Mouse (Mus musculus): ENCODE measurements at regions not wholly inside any gene's neighbourhood (a gene's known extent, or its start where the extent isn't known, plus 50 kb on each side); places are given as distances from the start of the nearest gene placed in this dataset.

DNA sequence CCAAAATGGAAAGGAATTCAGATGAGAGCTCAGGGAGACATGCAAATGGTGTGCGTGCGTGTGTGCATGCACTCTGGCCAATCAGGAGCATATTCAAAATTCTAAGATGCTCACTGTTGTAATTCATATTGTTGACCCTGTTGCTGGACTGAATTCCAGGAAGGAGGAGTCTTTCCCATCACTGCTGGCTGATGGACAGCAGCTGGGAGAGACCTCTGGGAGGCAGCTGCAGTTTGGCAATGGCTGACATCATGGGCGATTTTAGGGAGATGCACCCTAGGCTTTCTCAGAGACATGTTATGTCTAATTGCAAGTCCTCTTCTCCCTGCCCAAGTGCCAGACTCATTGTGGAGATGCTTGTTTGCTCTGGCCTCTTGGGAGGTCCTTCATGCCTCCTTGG is 220.6 kb upstream of the Myocd start:
- DNase-seq: no peak

DNA sequence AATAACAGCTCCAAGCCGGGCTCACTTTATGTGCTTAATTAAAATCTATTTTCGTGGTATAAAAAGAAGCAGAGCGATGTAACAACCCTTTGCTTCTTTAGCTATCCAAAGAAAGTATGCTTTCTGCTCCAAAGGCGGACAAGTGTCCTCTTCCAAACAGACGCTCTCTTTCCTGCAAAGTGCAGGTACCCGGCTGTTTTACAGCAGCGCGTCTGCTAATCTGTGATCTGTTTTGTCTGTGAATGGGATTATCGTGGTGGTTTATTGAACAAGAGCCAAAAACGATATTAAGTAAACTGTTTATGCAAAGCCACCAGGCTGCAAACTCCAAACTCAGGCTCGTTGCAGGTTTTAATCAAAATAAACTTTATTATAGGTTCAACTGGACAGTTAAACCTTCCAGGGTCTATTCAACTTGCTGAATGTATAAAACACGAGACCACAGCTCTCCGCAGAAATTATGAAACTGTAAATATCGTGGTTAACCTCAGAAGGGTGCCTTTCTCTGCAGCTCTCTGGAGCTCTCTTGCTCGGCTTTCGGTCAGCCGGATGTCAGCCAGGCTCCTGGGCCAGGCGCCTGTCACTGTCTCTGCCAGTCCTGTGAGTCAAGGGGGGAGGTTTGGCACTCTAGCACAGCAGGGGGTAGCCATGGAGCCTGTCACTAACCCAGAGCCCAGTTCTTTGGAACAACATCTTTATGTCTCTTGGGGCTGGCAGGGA is 206.2 kb upstream of the Myocd start:
- no peak for DNase-seq

DNA sequence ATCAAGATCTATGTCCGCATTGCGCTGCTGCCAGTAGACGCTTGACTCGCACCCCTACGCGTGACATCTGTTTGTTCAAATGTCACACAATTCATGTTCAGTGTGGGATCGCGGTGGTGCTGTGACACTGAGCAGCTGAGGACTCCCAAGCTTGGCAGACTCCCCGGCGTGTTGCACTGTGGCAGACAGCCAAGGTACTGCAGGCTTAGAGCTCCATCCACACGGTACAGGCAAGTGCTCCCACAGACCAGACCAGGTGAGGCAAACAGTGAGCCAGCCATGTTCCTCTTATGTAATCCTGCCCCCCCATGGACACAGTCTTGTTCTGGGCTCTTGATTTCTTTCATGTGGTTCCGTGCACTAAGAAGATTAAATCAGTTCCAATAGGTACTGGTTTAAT is 205.5 kb upstream of the Myocd start:
- peak; percentile 29 for DNase-seq

DNA sequence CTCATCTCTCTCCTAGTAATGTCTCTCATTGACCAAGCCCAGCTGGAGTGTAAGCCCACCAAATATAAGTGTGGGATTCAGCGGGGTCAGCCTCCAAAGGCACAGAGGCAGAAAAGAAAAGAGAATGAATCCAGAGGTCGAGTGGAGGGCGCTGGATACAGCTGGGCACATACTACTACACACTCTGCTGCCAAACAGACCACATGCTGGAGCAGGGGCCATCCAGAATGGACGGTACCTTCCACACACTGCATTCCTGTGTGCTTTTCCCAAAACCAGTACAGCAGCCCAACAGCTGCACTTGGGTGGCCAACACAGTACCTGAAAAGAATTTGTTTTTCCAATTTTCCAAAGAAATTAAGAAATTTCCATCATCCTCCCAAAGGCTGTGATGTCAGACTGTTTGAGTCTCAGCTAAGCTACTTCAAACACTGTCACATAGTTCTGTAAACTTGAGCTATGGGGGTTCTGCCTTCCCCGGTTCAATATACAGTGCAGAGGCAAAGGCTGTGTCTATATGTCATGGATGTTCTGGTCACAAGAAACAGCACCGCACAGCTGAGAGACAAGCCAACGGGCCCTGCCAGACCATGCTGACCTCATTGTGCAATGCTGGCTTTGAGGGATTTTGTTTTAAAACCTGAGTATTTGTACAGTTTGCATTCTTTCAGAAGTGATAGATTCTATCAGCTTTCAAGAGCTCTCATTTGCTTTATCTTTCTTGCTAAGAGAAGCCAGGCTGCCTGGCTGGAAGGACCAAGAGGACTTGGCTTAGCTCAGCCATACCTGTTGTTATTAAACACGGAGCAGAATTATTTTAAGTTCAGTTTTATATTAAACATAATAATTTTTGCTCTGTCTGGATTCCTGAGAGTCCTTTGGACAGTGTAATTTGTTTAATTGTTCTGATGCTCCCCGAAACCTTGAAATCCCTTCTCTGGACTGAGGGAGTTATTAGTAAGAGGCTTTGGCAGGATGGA is 200.3 kb upstream of the Myocd start:
- DNase-seq: no peak

DNA sequence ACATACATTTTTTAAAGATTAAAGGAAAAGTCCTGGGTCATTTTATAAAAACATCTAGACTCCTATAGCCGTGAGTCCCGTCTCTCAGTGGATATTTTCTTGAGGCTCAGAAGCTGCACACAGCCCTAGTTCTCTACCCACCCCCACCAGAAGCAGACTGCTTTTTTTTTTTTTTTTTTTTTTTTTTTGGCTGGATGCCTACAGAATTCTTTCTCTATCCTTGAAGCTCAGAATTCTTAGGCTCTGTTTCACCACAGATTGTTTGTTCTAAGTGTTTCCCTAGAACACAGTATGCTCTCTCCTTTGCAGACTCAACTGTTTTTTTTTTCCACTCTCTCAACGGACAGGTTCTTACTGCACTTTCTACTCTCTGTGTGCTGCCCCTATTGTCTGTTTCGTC is 191.3 kb upstream of the Myocd start:
- no peak for DNase-seq

DNA sequence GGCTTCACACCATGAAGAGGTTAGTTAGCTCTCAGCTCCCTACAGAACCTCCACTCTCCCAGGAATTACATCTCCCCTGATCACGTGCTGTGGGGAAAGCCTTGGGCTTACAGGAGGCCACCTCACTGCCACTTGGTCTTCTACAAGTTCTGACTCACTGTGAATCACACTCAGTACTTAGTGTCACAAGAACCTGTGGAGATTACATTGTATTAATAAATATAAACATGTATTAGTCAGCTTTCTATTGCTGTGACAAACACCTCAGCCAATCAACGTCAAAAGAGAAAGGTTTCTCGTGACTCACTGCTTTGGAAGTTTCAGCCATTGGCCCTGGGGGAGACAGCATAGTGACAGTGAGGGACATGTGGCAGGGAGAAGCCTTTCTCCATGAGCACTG is 178.6 kb upstream of the Myocd start:
- peak; percentile 24 for DNase-seq

DNA sequence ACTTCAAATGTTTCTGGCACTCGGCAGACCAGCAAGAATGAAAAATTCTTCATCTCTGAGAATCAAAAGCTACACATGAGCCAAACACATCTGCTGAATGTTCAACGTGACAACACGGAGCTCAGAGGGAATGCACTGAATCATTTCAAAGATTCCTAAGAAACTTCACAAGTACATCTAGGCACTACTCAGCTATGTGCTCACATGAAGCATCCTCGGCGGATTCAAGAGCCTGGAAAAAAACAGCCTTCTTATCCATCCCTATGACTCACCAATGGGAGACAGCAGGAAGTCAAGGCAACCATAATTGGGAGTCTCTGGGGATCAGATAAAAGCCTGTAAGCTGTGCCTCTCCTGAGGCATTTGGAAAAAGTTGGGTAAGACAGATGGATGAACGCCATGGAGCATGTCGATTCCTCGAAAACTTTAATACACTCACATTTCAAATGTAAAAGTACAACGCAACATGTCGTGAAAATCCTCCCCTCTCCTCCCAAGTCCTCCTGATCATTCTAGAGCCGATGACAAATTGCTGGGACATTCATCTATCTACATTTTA is 173.8 kb upstream of the Myocd start:
- no peak for DNase-seq

DNA sequence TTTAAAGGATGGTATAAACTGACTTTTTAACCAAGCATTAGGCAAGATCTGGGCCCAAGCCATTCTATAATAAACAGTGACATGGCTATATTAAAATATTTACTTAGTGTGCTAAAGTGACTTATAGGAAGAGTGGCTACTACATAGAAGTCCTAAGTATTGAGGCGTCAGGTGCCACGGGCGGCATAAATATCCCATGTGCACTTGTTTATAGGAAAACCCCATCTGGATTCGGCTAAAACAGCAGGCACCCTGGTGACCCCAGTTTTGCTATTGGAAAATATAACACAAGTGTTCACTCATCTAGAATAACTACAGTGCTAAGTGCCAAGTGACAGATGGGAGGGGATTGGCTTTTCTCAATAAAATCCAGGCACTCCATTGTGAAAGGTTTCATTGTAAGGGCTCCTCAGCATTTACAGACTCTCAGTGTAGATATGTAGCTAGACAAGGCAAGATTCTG is 165.9 kb upstream of the Myocd start:
- DNase-seq: no peak

DNA sequence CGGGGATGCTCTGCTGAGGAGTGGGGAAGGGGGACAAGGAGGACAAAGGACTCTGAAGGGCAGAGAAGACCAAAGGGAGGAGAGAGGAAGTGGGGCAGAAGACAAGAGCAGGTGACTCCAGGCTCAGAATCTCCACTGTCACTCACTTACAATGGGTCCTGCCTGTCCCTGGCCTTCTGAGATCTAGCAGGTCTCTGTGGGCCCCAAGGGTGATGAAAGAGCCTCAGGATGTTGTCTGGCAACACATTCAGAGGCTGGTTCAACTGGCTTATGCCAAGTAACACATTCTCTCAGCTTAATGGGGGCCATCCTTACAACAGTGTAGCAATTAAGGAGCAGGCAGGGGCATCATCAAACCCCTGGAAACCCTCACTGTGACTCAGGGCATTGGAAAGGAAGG is 152.1 kb upstream of the Myocd start:
- DNase-seq: no peak

DNA sequence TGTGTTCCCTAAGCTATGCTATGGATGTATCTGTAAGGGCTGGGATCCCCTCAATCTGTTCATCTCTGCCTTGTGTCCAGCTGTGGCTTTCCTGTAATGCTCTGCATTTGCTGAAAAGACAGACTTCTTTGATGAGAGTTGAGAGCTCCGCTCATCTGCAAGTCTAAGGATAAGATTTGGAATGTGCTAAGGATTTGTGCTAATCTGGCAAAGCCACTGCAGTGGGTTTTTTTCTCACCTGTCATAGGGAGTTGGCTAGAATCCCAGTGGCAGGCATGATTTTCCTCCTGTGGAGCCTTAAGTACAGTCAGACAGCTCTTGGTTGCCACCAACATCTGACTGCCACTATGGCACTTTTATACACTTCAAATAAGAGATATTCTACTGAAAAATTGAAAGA is 138.8 kb upstream of the Myocd start:
- DNase-seq: no peak

DNA sequence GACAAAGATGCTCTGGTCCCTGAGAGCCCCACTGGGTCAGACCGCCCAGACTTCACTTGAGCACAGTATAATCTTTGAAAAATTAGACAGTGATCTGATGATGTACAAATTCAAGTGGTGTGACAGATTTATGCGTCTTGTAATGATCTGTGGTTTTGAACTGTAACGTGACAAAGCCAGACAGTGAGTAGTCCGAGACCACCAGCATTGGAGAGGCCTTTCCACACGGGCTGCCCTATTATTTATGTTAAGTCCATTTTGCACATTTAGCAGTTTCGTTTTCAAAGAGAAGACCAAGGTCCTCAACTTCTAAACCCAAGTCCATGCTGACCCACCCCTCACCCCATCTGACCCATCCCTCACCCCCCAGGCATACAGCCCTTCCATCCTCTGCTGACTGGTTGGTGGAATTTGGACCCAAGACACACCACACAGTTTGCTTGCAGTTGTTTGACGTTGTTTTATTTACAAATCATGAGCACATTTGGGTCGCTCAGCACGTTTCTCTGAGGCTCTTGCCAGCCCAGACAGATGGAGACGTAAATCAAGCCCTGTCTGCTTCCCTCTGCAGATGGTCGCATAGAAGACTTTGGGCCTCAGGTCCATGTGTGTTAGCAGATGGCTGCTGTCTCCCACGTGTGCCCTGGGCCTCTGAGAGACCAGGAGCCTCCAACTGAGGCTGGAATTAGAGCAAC is 132.8 kb upstream of the Myocd start:
- no peak for DNase-seq

DNA sequence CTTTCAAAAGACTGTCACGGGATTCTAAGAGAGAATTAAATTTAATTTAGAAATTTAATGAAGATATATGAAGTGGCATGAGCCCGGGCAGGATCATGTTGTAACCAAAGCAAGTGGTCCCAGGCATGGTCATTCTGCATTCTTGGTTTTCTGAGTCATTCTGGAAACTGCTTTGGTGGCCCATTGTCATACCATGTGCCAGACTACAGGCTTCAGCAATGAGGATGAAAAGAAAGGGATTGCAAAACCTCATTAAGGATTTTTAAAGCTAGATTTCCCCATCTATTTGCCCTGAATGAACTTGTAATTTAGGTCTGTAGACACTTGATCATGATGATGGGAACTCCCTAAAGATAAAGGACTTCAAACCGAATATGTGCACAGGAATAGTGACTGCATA is 119.4 kb upstream of the Myocd start:
- no peak for DNase-seq

DNA sequence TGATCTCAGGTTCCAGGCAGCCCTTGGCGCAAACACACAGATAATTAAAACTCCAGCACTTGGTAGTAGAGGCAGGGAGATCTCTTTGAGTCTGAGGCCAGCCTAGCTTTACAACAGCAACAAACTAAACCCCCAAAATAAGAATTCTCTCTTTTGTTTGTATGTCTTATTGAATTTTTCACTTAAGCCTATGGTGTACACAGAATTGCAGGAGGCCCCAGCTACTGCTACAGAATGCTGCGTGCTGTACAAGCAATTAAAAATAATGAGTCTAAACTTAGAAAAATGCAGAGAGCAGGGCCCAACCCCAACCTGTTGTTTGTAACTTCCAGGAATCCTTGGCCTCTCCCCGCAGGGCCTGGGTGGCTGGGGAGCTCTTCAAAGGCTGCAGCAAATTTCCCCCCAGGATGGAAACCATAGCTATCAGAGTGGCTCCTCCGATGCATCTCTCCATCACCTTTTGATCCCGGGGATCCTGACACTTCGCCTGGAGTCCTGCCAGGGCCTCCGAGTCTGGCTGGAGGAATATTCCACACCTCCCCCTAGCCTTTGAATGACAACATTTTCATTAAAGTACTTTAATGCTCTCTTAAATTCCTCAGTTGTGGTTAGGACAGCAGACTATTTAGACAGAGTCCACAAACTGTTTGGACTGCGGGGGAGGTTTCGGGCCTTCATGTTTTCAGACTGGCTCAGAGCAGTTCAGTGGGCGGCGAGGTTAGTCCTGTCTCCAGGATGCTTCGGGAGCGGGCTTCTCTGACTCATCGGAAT is 116.7 kb upstream of the Myocd start:
- no peak for DNase-seq

DNA sequence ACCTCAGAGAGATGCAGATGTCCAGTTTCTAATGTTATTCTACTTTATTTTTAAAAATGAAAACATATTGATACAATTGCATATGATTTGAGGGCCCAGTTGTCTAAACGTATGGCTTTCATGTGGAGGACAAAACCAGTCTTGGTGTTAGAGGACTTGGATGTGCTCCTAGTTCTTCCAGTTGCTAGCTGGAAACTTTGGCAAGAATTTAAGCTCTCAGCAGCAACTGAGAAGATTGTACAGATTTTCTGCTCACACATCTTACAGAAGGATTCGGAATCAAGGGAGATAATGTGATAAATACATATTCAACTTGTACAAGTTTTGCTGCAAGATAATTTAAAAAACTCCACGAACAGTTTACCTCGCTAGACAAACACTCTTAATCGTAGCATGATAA is 105.6 kb upstream of the Myocd start:
- no peak for DNase-seq

DNA sequence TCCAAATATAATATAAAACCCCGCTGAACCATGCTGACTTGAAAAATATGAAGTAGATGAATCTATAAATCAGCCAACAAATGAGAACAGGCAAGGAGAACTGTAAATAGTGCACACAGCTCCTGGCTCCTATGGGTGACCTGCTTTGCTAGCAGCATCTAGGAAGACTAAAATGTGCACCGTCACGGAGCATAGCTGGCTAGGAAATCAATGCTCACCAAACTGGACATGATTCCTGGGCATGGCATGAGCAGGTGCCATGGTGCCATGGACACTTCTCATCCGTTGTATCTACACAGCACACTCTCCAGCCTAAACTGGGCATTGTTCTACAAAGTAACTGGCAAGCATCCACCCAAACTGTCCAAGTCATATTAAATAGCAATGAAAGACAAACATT is 103.3 kb upstream of the Myocd start:
- DNase-seq: no peak

DNA sequence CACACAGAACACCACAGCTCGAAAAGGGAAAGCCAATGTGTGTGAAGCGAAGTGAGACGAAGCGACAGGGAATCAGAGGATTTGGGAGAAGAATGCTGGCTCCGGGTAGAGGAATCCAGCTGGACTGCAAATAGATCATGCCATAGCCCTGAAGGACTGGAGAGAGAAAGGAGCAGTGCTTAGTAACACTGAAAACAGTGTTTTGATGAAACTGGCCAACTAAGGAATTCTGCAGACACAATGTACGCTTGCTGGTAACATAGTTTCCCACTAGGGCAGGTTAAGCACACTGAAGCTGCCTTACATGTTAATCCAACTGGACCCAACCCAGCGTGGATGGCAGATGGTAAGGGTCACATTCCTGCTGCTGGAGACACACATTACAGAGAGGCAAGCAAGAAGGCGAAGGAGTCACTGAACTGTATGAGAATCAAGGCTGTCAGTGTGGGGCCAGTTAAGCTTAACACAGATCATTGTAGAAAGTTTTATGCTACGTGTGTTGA is 102.6 kb upstream of the Myocd start:
- no peak for DNase-seq

DNA sequence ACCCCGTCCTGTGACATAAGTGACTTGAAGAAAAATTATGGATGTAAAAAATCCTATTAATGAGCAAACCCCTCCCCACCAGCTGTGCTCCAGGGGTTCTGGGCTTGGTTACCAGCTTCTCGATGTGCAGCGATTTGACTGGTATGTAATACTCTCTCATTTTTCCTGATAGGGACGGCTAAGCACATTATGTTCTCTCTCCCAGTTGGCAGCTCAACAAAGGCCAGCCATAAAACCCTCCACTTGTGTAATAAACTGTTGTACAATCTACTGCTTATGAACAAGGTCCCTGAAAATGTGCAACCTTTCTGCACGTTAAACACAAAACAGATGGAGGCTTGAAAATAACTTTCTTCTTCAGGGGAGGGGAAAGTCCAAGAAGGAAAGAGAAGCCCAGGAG is 98.0 kb upstream of the Myocd start:
- no peak for DNase-seq

DNA sequence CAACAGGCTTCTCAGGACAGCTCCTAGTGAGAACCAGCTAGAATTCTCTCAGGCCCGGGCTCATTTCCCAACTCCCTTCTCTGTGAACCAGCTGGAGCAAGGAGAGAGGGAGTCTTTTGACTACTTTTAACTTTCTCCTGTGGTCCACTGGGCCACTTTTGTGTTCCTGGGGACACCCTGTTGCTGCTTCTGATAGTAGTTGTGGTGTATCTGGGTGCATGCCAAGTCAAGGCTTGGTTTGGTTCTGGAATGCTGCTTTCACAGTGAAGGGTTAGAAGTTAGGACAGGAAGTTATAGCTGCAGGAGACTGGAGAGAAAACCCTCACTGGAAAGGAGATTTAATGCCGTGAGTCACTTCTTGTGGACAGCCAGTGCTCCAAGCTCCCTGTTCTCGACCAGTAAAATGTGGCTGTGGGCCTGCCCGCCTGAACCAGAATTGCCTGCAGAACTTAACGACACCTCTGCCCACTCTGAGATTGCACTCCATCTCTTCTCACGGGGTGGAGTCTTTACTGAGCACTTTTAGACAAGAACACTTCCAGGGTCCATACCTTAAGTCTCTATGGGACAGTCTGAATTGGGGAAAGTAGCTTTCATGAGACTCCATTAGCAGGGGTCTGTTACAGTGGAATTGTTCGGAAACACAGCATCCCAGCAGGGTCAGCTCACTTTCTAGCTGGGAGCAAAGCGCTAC is 97.0 kb upstream of the Myocd start:
- no peak for DNase-seq

DNA sequence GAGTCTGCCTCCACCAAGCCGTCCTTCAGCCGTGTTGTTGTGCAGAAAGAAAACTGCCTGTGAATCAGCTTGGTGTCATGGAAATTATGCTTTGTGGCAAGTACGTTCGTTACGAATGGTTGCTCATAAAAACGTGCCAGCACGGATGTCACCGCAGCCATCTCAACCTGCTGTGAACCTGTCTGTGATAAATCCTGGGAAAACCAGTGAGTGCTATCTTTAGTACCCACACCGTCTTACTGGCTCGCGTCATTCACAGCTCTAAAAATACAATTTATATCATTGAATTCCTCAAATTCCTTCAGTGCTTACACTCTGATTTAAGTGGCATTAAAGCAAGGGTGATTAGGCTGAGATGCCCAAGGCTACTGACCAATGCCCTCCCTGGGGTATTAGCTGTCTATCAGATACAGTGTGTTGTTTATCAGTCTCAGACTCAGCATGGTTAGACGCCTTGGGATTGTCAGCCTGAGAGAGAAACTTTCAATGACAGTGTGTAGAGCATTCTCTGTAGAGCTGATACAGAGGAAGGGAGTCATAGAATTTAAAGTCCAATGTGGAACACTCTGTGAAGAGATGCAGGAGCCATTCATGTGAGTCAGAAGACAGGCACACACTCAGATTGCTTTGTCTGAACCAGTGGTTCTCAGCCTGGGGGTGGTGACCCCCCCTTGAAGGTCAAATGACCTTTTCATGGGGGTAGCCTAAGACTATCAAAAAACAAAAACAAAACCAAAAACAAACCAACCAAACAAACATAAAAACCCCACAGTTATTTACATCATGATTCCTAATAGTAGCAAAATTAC is 96.2 kb upstream of the Myocd start:
- no peak for DNase-seq

DNA sequence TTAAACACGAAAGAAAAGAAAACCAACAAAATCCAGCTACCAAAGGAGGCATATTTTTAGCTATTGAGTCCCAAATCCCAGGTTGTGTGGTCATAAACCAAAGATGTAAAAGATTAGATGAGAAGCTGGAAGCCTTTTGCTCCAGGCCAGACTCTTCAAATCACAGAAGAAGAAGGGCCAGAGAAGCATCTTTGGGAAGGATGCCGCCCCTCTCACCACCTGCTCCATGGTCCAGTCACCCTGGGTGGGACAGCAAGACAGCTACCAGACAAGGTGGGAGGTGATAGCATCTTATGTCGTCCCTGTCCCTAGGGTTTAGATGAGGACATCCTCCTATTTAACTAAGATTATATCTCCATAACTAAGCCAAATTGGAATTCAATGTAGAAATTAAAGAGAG is 95.1 kb upstream of the Myocd start:
- DNase-seq: no peak
